Mouse (Mus musculus) CD4-positive helper T cell, adult 2 months (primary cell): ENCODE results near the gene Anxa2.

Experiments used
- DNase-seq: peaks from one replicate; pipeline ENCODE4 v3.0.0-alpha.2; 2012; ENCODE audit warnings: low read depth, missing footprints, low spot score

The Anxa2 gene

GRCm38 (mm10) chr9:69453066-69453900, at the start of gene Anxa2:
Gene Anxa2, plus strand, starts transcription at chr9:69453620.
- DNase-seq = peak; percentile 83

GRCm38 (mm10) chr9:69404671-69405070, 48.7 kb upstream of the Anxa2 start:
- DNase-seq = no peak

- DNase-seq = peak; percentile 28
These were observed 33.9 kb upstream of the Anxa2 start for GRCm38 (mm10) chr9:69419476-69419875.

GRCm38 (mm10) chr9:69430531-69430930, 22.9 kb upstream of the Anxa2 start:
- no peak for DNase-seq

GRCm38 (mm10) chr9:69431863-69432555, 21.4 kb upstream of the Anxa2 start:
- DNase-seq = no peak

- no peak for DNase-seq
These were observed 18.2 kb upstream of the Anxa2 start for GRCm38 (mm10) chr9:69435194-69435593.

- DNase-seq = no peak
These were observed 17.8 kb upstream of the Anxa2 start for GRCm38 (mm10) chr9:69435662-69436061.

GRCm38 (mm10) chr9:69439805-69440357, 13.5 kb upstream of the Anxa2 start:
- no peak for DNase-seq

GRCm38 (mm10) chr9:69442471-69443038, 10.9 kb upstream of the Anxa2 start:
- no peak for DNase-seq

GRCm38 (mm10) chr9:69443203-69443602, 10.2 kb upstream of the Anxa2 start:
- no peak for DNase-seq

- no peak for DNase-seq
These were observed 4.6 kb upstream of the Anxa2 start for GRCm38 (mm10) chr9:69448801-69449200.

GRCm38 (mm10) chr9:69450636-69451035, 2.8 kb upstream of the Anxa2 start:
- no peak for DNase-seq

- no peak for DNase-seq
These were observed 1.3 kb upstream of the Anxa2 start for GRCm38 (mm10) chr9:69451886-69452810.

GRCm38 (mm10) chr9:69453901-69454666, 664 bp downstream of the Anxa2 start:
- peak; percentile 77 for DNase-seq

- DNase-seq = no peak
These were observed 1.3 kb downstream of the Anxa2 start for GRCm38 (mm10) chr9:69454691-69455090.

GRCm38 (mm10) chr9:69455391-69455790, 2.0 kb downstream of the Anxa2 start:
- peak; percentile 57 for DNase-seq

GRCm38 (mm10) chr9:69456406-69457075, 3.1 kb downstream of the Anxa2 start:
- DNase-seq = no peak

GRCm38 (mm10) chr9:69457143-69457542, 3.7 kb downstream of the Anxa2 start:
- no peak for DNase-seq

- DNase-seq = peak; percentile 82
These were observed 4.6 kb downstream of the Anxa2 start for GRCm38 (mm10) chr9:69457747-69458625.
